Mouse (Mus musculus) spleen, postnatal 14 days (tissue): Measurements from ENCODE around the gene Fahd1.
A peak's percentile ranks its signal among the peaks of the same experiment; 100 is the strongest.

ENCODE experiments used
- DNase-seq, 2 experiments: peaks; one replicate each; pipeline ENCODE4 v3.0.0; 2021 to 2022; ENCODE audit warnings: low spot score in 2 of 2

Gene Fahd1

DNA sequence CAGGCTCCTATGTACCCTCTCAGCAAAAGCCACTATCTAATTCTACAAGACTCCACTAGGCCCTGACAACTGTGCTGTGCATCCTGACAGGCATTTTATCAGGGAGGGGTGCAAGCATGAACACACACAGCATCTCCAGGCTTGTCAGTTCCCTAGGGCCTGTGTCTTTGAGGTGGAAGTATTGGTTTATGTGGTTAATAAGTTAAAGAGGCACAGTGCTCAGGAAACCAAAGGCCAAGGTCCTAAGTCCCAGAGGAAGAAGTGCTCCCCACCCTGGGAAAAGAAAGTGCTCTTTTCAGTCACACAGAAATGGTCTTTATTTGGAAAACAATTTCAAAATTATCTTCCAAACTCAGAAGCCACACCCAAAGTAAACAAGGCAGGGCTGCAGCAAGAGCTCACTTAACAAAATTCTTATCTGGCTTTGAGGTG lies 1.5 kb downstream of the Fahd1 start:
- no peak for DNase-seq

DNA sequence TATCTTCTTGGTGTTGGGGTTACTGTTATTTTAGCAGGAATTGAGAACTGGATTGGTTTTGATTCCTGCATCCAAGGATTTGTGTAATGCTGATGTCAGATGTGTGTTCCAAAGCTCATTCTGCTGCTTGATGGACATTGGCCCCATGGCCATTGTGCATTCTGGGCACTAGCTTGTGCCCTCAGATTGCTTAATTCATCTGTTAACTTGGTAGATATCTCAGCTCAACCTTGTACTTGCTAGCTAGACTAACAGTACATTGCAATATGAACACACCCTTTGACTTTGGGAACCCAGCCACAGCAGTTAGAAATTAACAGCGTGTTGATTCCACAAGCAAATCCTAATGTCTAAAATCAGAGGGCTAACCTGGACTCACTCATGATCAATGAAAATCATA lies 2.8 kb downstream of the Fahd1 start:
- DNase-seq = no peak

- DNase-seq = no peak
Observed at GRCm38 (mm10) chr17:24844525-24844924, 5.6 kb downstream of the Fahd1 start.

DNA sequence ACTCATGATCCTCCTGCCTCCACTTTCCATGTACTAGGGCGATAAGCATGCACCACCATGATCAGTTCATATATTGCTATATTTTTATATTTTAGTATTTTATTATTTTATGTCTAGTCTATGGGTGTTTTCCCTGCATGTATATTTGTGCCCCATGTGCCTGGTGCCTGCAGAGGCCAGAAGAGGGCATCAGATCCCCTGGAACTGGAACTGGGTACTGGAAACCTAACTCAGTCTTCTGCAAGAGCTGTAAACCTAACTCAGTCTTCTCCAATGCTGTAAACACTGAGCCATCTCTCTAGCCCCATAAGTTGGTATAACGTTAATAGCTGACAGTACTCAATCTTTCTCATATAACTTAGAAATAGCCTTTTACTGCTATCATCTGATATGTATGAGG lies 7.5 kb downstream of the Fahd1 start:
- DNase-seq = no peak

DNA sequence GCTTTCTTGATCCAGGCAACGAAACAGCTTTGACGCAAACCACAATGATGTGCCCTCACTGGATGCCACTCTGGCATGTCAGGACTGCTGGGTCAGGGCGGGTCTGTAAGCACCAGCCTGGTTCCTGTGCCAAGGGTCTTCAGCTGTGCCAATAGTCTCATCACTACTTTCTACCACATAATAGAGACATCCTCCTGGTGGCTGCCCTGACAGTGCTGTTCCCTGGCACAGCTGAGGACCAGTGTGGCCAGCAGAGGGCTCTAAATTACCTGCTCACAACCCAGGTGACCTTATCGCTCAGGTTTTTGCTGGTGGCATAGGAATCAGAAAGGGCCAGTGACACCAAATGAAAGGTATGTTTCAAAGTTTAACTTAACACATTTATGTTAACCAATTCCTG lies 9.0 kb downstream of the Fahd1 start:
- DNase-seq = no peak

- no peak for DNase-seq
Observed at GRCm38 (mm10) chr17:24840341-24840740, 9.8 kb downstream of the Fahd1 start.

- no peak for DNase-seq
Observed at GRCm38 (mm10) chr17:24839842-24840241, 10.3 kb downstream of the Fahd1 start, which contains the start of gene Hagh. Hagh (plus strand) TSS chr17:24840143.

DNA sequence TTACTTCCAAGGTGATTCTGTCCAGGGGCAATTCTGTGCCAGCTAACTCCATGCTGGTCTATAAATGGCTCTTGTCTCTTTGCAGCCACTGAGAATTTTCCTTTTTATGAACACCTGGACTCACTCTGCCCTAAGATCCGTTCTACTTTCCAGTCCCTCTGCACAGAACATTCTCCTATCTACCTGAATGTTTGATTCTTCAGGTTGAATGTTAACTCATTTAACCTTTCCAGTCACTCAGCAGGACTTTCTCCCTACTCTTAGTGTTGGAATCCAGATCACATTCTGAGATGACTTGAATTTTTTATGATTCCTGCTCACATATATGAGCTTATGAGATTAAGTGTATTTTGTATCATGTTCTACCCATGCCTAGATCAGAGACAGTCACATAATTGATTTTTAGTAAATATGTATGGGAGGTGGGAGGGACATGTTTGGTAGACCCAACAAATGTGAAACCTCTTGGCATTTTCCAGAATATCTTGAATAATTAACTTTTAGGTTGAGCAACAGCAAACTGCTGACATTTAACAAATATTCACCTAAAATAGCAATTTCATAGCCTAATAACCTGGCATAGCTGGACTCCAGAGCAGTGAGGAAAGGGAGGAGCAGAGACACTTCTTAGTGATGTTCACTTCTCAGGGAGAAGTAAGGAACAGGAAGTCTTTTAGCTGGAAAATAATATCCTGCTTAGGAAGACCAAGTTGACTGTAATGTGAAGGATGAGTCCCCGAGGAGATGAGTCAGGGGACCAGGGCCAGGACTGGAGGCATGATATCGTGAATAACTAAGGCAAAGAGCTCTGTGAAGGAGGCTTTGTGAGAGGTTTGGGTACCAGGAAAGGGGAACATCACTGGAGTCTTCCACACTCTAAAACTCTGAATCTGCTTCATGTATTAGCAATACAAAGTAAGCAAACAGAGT lies 28.5 kb downstream of the Fahd1 start:
- no peak for DNase-seq

GRCm38 (mm10) chr17:24819469-24819868 lies 30.7 kb downstream of the Fahd1 start:
- DNase-seq = no peak

DNA sequence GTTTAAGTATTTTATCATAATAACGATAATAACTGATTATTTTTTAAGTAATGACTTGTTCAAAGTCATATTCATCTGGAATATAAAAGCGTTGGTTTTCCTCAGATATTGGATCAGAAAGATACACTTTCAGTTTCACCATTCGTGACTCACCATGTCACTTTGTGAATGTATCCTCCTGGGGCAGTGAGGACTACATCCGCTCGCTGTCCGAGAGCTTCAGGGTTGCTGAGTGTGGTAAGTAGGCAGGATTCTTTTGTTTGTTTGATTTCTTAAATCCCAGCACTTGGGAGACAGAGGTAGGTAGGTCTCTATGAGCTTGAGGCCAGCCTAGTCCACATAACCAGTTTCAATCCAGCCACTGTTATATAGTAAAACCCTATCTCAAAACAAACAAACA lies 32.0 kb downstream of the Fahd1 start:
- DNase-seq = no peak

- DNase-seq = no peak
Observed at GRCm38 (mm10) chr17:24817503-24817902, 32.7 kb downstream of the Fahd1 start.

- no peak for DNase-seq
Observed at GRCm38 (mm10) chr17:24815256-24815655, 34.9 kb downstream of the Fahd1 start.

DNA sequence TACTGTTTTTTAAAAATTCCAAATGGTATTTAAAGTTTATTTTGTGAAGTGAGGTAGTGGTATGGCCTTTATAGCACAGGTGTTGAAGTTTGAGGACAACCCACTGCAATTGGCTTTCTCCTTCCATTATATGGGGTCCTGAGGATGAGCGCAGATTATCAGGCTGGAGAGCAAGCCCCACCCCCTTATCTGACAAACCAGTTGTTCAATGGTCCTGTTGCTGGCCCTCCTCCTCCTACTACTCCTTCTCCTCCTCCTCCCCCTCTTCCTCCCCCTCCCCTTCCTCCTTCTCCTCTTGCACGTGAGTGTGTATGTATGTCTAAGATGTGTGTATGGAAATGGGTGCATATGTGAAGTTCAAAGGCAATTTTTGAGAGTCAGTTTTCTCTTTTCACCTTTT lies 37.9 kb downstream of the Fahd1 start:
- DNase-seq = no peak

- no peak for DNase-seq
Observed at GRCm38 (mm10) chr17:24811211-24811610, 39.0 kb downstream of the Fahd1 start.

DNA sequence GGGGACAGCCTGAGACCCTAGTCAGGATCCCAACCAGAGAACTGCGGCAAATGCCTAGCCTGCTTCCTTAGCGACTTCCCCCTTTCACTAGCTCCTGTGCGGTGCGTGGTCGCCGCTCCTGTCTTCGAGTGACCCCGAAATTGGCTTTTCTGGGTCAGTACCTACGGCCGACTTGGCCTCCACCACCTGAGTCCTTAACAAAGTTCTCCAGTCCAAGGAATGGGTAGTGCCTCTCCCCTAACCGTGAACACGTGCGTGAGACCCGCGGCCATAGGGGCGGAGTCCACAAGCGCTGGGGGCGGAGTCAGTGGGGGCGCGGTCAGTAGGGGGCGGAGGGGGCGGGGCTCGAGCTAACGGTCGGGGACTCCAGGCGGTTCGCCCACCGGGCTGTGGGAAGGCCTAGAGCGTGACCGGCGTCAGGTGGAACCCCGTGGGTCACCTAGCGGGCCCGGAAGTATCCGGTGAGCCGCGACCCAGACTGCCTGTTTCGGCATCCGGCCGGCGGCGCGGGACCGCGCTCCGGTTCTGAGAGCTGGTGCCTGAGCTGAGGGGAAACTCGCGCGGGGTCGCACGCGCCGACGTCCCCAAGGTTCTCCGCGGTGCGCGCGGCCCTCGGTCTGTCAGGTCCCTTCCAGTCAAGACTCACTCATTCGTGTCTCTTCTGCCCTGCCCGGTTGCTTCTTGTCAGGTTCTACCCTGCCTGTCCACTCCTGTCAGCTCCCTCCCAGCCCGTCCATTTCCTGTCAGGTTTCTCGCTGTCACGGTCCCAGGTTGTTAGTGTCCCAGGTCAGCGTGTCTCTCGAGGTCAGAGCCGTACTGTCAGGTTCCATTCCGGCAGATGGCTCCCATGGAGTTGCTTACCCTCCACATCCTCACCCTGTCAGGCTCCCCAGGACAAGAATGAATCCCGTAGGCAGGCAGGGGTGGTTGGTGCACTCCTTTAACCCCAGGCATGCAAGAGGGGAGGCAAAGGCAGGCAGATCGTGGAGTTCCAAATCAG lies 45.9 kb downstream of the Fahd1 start, which contains the start of gene Meiob:
TSS of gene Meiob (plus strand) at position 338 of the 1,000 bp plus-strand sequence.
- DNase-seq = peak; percentile 59 to 63

DNA sequence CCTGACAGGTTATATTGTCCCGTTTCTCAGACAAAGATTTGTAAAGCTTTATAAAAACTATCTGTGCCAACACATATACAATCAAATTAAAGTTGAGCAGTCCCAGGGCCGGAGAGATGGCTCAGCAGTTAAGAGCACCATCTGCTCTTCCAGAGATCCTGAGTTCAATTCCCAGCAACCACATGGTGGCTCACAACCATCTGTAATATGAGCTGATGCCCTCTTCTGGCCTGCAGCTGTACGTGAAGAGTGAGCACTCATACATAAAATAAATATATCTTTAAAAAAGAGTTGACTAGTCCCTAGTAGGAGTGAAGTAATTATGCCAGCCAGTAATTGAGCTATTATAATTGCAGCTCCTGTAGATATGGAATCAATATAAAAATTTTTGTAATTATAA lies 49.6 kb downstream of the Fahd1 start:
- no peak for DNase-seq

- DNase-seq = no peak
Observed at GRCm38 (mm10) chr17:24799476-24799875, 50.7 kb downstream of the Fahd1 start.
